Mouse (Mus musculus): ENCODE results near the gene Rgs6. TPM values are rescaled to one million over a fixed set of nuclear protein-coding genes. Genes with fewer than 3 reads are reported as not detected.

Rgs6 gene
- total and polyA plus RNA-seq, 3 experiments: 7.3 to 12.6 (median 10.2) TPM

- Histone ChIP-seq H3K4me3 (peak overlapping the region; percentile 64), H3K36me3 (ENCODE audit: control insufficient read depth, insufficient read depth, low read length) (no peaks in the 10 kb centered on the region), H3K79me2 (replicated peaks; ENCODE audit: control insufficient read depth, insufficient read depth, low read length) (no peaks in the 10 kb centered on the region), H3K9ac (ENCODE audit: low read depth, low read length) (peak overlapping the region; percentile 64), H3K27me3 (ENCODE audit: control insufficient read depth, insufficient read depth, low read length) (no peaks in the 10 kb centered on the region), H3K4me1 (ENCODE audit: control insufficient read depth, insufficient read depth, low read length) (no peaks in the 10 kb centered on the region), H3K27ac (peak overlapping the region; percentile 68)
- DNase-seq: peak; percentile 67 to 69
- WGBS: 2% methylated on average over 86 of the region's 86 CpGs
- TF ChIP-seq EP300 (IDR thresholded peaks at IDR 0.05; ENCODE audit: insufficient read depth, low read depth, low read length) (no peak), CTCF (IDR thresholded peaks at IDR 0.05) (peak; percentile 71), POLR2A (IDR thresholded peaks at IDR 0.05; ENCODE audit: insufficient read depth, low read depth, low read length) (no peak)
- intact Hi-C loops (cut with DNase I): loop anchor here (10.0 kb wide), 2 partner anchors 328 to 398 kb away; no protein-coding TSS in a partner anchor
Measured at GRCm38 (mm10) chr12:82616813-82617681, 29.0 kb downstream of the Rgs6 start.

GRCm38 (mm10) chr12:82617682-82618370 is 29.7 kb downstream of the Rgs6 start:
- Histone ChIP-seq H3K27me3 (ENCODE audit: control insufficient read depth, insufficient read depth, low read length) (no peaks in the 10 kb centered on the region), H3K9ac (ENCODE audit: low read depth, low read length) (peak overlapping the region; percentile 64; the same call in 1 of the 2 replicates), H3K36me3 (ENCODE audit: control insufficient read depth, insufficient read depth, low read length) (no peaks in the 10 kb centered on the region), H3K4me1 (ENCODE audit: control insufficient read depth, insufficient read depth, low read length) (no peaks in the 10 kb centered on the region), H3K79me2 (replicated peaks; ENCODE audit: control insufficient read depth, insufficient read depth, low read length) (no peaks in the 10 kb centered on the region), H3K4me3 (peak overlapping the region; percentile 64), H3K27ac (peak overlapping the region; percentile 68; the same call in 1 of the 2 replicates)
- no peak for DNase-seq
- 27% methylated on average over 20 of the region's 20 CpGs for WGBS
- intact Hi-C loops (cut with DNase I): loop anchor here (10.0 kb wide), 2 partner anchors 327 to 397 kb away; no protein-coding TSS in a partner anchor
- TF ChIP-seq POLR2A (IDR thresholded peaks at IDR 0.05; ENCODE audit: insufficient read depth, low read depth, low read length) (no peak), CTCF (IDR thresholded peaks at IDR 0.05) (no peak), EP300 (IDR thresholded peaks at IDR 0.05; ENCODE audit: insufficient read depth, low read depth, low read length) (no peak)

GRCm38 (mm10) chr12:82640441-82640840 is 52.3 kb downstream of the Rgs6 start:
- H3K36me3 ChIP-seq (ENCODE audit: control insufficient read depth, insufficient read depth, low read length): no peaks in the 10 kb centered on the region
- no peaks in the 10 kb centered on the region for H3K79me2 ChIP-seq (replicated peaks; ENCODE audit: control insufficient read depth, insufficient read depth, low read length)
- H3K27ac ChIP-seq: no peak overlapping the region
- H3K9ac ChIP-seq (ENCODE audit: low read depth, low read length): no peak overlapping the region
- H3K4me3 ChIP-seq: no peak overlapping the region
- DNase-seq: no peak
- 91% methylated on average over 10 of the region's 10 CpGs for WGBS
- intact Hi-C loops (cut with DNase I): no loop called here
- no peak for TF ChIP-seq CTCF (IDR thresholded peaks at IDR 0.05)
- no peak for TF ChIP-seq EP300 (IDR thresholded peaks at IDR 0.05; ENCODE audit: insufficient read depth, low read depth, low read length)
- no peak for TF ChIP-seq POLR2A (IDR thresholded peaks at IDR 0.05; ENCODE audit: insufficient read depth, low read depth, low read length)
- H3K27me3 ChIP-seq (ENCODE audit: control insufficient read depth, insufficient read depth, low read length): no peaks in the 10 kb centered on the region
- no peaks in the 10 kb centered on the region for H3K4me1 ChIP-seq (ENCODE audit: control insufficient read depth, insufficient read depth, low read length)

- Histone ChIP-seq H3K27ac (no peak overlapping the region), H3K27me3 (ENCODE audit: control insufficient read depth, insufficient read depth, low read length) (no peaks in the 10 kb centered on the region), H3K36me3 (ENCODE audit: control insufficient read depth, insufficient read depth, low read length) (no peaks in the 10 kb centered on the region), H3K4me1 (ENCODE audit: control insufficient read depth, insufficient read depth, low read length) (no peaks in the 10 kb centered on the region; the same call in 1 of the 2 replicates), H3K4me3 (no peak overlapping the region), H3K9ac (ENCODE audit: low read depth, low read length) (no peak overlapping the region), H3K79me2 (replicated peaks; ENCODE audit: control insufficient read depth, insufficient read depth, low read length) (no peaks in the 10 kb centered on the region)
- TF ChIP-seq POLR2A (IDR thresholded peaks at IDR 0.05; ENCODE audit: insufficient read depth, low read depth, low read length) (no peak), CTCF (IDR thresholded peaks at IDR 0.05) (no peak), EP300 (IDR thresholded peaks at IDR 0.05; ENCODE audit: insufficient read depth, low read depth, low read length) (no peak)
- intact Hi-C loops (cut with DNase I): no loop called here
- WGBS: 48% methylated on average over 4 of the region's 4 CpGs
- no peak for DNase-seq
Measured at GRCm38 (mm10) chr12:82647876-82648275, 59.8 kb downstream of the Rgs6 start.

- no peaks in the 10 kb centered on the region for H3K79me2 ChIP-seq (replicated peaks; ENCODE audit: control insufficient read depth, insufficient read depth, low read length)
- intact Hi-C loops (cut with DNase I): no loop called here
- no peak overlapping the region for H3K9ac ChIP-seq (ENCODE audit: low read depth, low read length)
- 29% methylated on average over 5 of the region's 5 CpGs for WGBS
- H3K4me1 ChIP-seq (ENCODE audit: control insufficient read depth, insufficient read depth, low read length): no peaks in the 10 kb centered on the region; the same call in 1 of the 2 replicates
- H3K36me3 ChIP-seq (ENCODE audit: control insufficient read depth, insufficient read depth, low read length): no peaks in the 10 kb centered on the region
- no peaks in the 10 kb centered on the region for H3K27me3 ChIP-seq (ENCODE audit: control insufficient read depth, insufficient read depth, low read length)
- no peak overlapping the region for H3K4me3 ChIP-seq
- DNase-seq: no peak
- H3K27ac ChIP-seq: no peak overlapping the region
- TF ChIP-seq POLR2A (IDR thresholded peaks at IDR 0.05; ENCODE audit: insufficient read depth, low read depth, low read length) (no peak), CTCF (IDR thresholded peaks at IDR 0.05) (no peak), EP300 (IDR thresholded peaks at IDR 0.05; ENCODE audit: insufficient read depth, low read depth, low read length) (no peak)
Measured at GRCm38 (mm10) chr12:82649991-82650390, 61.9 kb downstream of the Rgs6 start.

All from heart, adult 2 months (tissue).